Mouse (Mus musculus) E14TG2a.4 (cell line): ENCODE measurements around the gene Rtn2.

Experiments
- H3K27me3 ChIP-seq: 2 replicates; pipeline ENCODE4 v1.6.1; 2014; ENCODE audit warnings: low read length, control low read depth; ENCODE audit not compliant: insufficient read depth
- H3K36me3 ChIP-seq: 2 replicates; pipeline ENCODE4 v1.6.1; 2014; ENCODE audit warnings: low read length, control low read depth; ENCODE audit not compliant: insufficient read depth
- H3K4me1 ChIP-seq: replicated peaks from 2 replicates; pipeline ENCODE4 v1.6.1; 2014; ENCODE audit warnings: low read depth, low read length, control low read depth
- H3K4me3 ChIP-seq: replicated peaks from 2 replicates; pipeline ENCODE4 v1.5.1; 2014; ENCODE audit warnings: mild to moderate bottlenecking, low read length
- H3K9me3 ChIP-seq: 2 replicates; pipeline ENCODE4 v1.6.1; 2014; ENCODE audit warnings: low read length, control low read depth
- CTCF ChIP-seq: conservative IDR thresholded peaks from 2 replicates; pipeline ENCODE4 v1.5.1; 2014; ENCODE audit warnings: low read length
- NANOG ChIP-seq: IDR thresholded peaks from 2 replicates; pipeline ENCODE4 v1.6.1; 2014; ENCODE audit warnings: borderline replicate concordance, low read length, mixed read lengths
- POU5F1 ChIP-seq: IDR thresholded peaks from 2 replicates; pipeline ENCODE4 v1.6.1; 2014; ENCODE audit warnings: low read length, borderline replicate concordance

The Rtn2 gene

DNA sequence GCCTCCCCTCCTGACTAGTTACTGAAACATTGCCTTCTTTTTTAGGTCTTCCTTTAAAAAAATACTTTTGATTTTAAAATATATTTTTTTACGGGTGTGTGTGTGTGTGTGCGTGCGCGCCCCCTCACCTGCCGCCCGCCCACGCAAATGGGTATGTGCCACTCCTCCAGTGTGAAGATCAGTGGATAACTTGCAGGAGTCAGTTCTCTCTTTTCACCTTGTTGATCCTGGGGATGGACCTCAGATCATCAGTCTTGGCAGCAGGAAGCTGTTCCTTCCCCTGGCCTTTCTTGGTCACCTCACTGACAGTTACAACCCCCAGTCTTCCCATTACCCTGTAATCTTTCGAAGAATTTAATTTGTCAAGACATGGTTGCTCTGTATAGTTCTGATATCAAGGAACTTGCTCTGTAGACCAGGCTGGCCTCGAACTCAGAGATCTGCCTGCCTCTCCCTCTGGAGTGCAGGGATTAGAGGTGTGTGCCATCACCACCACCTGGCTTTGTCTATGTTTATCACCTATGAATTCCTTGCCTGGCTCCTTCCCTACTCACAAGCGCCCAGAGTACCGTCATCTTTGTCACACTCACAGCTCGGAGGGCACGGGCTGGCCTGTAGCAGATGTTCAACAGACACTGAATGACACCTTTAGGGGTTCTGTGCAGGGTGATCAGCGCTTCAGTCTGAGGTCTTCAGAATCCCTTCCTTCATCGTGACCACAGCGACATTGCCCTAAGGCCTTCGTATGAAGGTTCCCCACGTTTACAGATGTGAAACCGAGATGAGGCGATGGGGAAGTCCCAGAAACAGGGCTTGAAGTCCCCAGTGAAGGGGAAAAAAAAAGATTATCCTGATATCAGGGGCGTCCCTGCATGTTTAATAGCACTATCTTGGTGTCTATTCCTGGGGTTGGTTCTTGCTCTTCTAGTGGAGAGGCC lies 43.1 kb downstream of the Rtn2 start:
- no peak for TF ChIP-seq POU5F1
- no peak for TF ChIP-seq CTCF
- TF ChIP-seq NANOG = no peak
- H3K4me1 ChIP-seq = peaks cover 32% of the 10 kb centered on the region
- H3K9me3 ChIP-seq = no peaks in the 10 kb centered on the region
- H3K36me3 ChIP-seq = no peaks in the 10 kb centered on the region
- H3K4me3 ChIP-seq = no peak overlapping the region
- H3K27me3 ChIP-seq = peaks cover 32% of the 10 kb centered on the region

DNA sequence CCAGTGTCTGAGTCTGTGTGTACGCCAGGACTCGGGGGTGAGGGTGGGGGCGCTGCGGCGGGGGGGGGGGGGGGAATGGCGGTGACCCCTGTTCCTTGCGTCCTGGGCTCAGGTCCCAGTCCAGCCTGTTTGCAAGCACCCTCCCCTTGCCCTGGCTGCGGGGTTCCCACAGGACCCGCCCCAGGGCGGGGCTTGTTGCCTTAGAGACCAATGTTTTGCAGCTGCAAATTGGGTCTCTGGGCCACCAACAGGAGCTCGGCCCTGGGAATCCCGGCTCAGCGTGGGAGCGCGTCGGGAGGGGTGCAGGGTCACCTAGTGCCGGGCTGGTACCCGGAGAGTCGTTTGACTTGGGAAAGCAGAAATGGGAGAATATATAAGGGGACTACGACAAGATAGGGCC lies 43.9 kb downstream of the Rtn2 start:
- Histone ChIP-seq H3K27me3 (peaks cover 27% of the 10 kb centered on the region), H3K36me3 (no peaks in the 10 kb centered on the region), H3K4me1 (peaks cover 32% of the 10 kb centered on the region), H3K4me3 (peak overlapping the region; percentile 61), H3K9me3 (no peaks in the 10 kb centered on the region)
- TF ChIP-seq CTCF (no peak), POU5F1 (no peak), NANOG (no peak)

DNA sequence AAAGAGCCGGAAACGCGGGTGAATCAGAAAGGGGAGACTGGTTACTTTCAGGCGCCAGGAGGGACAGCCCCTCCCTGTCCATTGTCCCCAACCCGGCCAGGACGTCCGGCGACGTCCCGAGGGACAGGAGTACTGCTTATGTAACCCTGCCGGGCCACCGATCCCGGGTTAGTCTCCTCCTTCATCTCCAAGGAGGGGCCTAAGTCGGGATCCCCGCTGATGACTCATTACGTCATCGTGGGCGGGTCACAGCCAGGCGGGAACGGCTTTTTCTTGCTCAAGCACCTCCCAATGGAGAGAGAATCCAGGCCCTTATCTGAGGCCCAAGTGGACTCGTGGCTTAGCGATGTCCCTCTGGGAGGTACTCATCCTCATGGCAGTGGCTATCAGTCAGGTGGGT lies 44.7 kb downstream of the Rtn2 start:
- TF ChIP-seq POU5F1 (no peak), NANOG (no peak), CTCF (no peak)
- no peaks in the 10 kb centered on the region for H3K9me3 ChIP-seq
- no peaks in the 10 kb centered on the region for H3K36me3 ChIP-seq
- H3K27me3 ChIP-seq = peaks cover 27% of the 10 kb centered on the region
- H3K4me1 ChIP-seq = peaks cover 30% of the 10 kb centered on the region
- peak overlapping the region; percentile 61 for H3K4me3 ChIP-seq

DNA sequence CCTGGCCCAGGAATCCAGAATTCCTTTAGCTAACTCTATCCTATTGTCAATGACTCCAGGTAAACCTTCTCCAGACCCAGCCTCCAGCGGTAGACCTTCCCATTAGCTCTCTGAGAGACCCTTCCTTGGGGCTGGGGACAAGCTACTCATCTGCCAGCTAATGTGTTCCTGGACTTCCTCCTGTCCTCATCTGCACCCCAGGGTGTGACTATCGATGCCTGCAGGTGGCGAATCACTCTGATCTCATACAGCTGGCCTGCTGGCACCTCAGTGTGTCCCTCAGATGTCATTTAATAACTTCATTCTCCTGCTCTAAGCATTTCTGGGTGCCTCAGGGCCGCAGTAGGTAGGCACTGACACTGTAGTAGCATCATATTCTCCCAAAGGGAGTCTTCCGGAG lies 45.4 kb downstream of the Rtn2 start:
- peaks cover 34% of the 10 kb centered on the region for H3K4me1 ChIP-seq
- no peaks in the 10 kb centered on the region for H3K9me3 ChIP-seq
- H3K4me3 ChIP-seq = peak overlapping the region; percentile 61; the same call in 1 of the 2 replicates
- TF ChIP-seq NANOG = no peak
- no peak for TF ChIP-seq CTCF
- TF ChIP-seq POU5F1 = no peak
- peaks cover 28% of the 10 kb centered on the region for H3K27me3 ChIP-seq
- no peaks in the 10 kb centered on the region for H3K36me3 ChIP-seq

DNA sequence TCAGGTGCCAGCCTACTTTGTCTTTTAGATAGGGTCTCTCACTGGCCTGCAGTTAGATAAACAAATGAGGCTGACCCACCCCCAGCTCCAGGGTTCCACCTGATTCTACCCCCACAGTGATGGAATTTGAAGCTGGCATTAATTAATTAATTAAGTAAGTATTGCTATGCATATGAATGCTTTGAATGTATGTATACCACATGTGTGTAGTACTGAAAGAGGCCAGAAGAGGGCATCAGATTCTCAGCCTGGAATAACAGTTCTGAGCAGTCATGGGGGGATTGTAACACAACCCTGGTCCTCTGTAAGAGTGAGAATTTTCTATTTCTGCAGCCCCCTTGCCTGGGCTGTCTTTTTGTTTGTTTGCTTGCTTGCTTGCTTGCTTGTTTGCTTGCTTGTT lies 46.0 kb downstream of the Rtn2 start:
- peaks cover 32% of the 10 kb centered on the region for H3K27me3 ChIP-seq
- TF ChIP-seq POU5F1 (peak; percentile 93), CTCF (peak; percentile 69), NANOG (no peak)
- peaks cover 36% of the 10 kb centered on the region for H3K4me1 ChIP-seq
- no peak overlapping the region for H3K4me3 ChIP-seq
- no peaks in the 10 kb centered on the region for H3K9me3 ChIP-seq
- no peaks in the 10 kb centered on the region for H3K36me3 ChIP-seq

DNA sequence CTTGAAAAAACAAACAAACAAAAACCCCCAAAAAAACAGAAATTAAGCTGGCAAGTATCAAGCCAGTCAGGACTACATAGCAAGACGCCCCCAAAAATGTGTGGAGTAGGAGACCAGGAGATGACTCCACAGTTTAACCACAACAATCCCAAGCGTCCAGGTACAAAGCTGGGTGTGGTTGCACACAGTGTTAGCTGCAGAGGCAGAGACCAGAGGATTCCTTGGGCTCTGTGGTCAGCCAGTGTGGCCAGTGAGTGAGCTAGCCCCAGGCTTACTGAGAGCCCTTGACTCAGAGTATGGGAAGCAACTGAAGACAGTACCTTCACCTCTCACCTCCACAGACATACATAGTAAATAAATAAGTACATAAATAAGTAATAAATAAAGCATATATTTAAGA lies 49.5 kb downstream of the Rtn2 start:
- Histone ChIP-seq H3K4me3 (no peak overlapping the region), H3K4me1 (peaks cover 24% of the 10 kb centered on the region), H3K9me3 (no peaks in the 10 kb centered on the region), H3K27me3 (peaks cover 36% of the 10 kb centered on the region), H3K36me3 (no peaks in the 10 kb centered on the region)
- TF ChIP-seq CTCF = no peak
- TF ChIP-seq POU5F1 = no peak
- TF ChIP-seq NANOG = no peak

DNA sequence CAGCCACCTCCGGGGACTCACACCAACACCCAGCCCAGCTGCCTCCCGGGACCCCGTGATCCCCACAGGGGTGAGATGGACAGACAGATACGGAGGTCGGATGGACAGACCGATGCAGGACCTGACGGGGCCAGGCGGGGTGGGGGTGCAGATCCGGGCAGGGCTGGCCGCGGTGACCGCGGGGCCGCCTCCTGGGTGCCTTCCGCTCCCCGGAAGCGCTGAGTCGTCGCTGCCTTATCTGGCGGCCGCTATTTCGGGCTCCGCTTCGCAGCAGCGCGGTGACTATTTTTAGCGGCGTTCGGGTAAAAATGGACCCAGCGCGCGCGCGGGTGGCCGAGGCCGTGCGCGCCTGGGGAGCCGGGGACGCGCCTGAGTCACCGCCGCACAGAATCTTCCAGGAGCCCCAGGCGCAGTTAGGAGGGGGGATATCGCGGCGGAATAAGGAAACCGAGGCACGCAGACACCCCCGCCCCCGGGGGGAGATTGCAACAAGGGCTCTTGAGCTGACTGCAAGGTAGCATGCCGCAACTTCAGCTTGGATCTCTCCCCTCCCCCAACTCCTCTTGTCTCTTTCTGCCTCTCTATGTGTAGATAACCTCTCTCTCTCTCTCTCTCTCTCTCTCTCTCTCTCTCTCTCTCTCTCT lies 50.4 kb downstream of the Rtn2 start:
- H3K9me3 ChIP-seq = no peaks in the 10 kb centered on the region
- peak overlapping the region; percentile 83 for H3K4me3 ChIP-seq
- TF ChIP-seq CTCF = no peak
- no peak for TF ChIP-seq POU5F1
- TF ChIP-seq NANOG = no peak
- peaks cover 21% of the 10 kb centered on the region for H3K4me1 ChIP-seq
- H3K27me3 ChIP-seq = peaks cover 28% of the 10 kb centered on the region
- no peaks in the 10 kb centered on the region for H3K36me3 ChIP-seq

DNA sequence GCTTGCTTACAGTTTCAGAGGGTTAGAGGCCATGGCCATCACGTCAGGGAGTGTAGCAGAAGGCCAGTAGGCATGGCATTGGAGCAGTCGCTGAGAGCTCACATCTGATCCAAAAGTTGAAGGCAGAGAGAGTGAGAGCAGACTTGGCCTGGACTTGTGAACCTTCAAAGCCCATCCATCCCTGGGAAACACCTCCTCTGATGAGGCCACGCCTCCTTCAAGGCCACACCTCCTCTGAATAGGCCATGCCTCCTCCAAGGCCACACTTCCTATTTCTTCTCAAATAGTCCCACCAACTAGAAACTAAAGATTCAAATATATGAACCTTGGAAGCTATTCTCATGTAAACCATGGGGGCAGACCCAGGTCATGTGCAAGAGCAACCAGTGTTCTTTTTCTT lies 53.2 kb downstream of the Rtn2 start:
- no peaks in the 10 kb centered on the region for H3K9me3 ChIP-seq
- H3K4me3 ChIP-seq = no peak overlapping the region
- peaks cover 27% of the 10 kb centered on the region for H3K27me3 ChIP-seq
- no peak for TF ChIP-seq CTCF
- TF ChIP-seq POU5F1 = no peak
- TF ChIP-seq NANOG = no peak
- H3K4me1 ChIP-seq = peaks cover 23% of the 10 kb centered on the region
- H3K36me3 ChIP-seq = no peaks in the 10 kb centered on the region

DNA sequence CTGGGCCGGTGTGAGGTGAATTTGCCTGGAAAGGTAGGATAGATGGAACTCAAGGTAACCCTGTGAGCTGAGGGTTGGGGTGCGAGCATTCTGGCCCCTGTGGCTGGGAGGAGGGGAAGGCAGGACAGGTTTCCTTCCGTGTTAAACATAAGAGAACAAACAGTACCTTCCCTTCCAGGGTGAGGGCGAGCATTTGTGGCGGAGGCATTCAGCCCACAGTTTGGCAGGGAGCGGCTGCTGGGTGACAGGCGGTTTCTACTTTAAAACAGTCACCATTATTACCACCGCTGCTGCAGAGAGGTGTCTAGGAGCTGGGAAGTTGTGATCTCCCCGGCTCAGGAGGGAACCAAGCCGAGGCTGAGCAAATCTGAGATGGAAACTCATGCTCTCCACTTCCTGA lies 54.7 kb downstream of the Rtn2 start:
- peaks cover 32% of the 10 kb centered on the region for H3K27me3 ChIP-seq
- H3K36me3 ChIP-seq = no peaks in the 10 kb centered on the region
- peaks cover 34% of the 10 kb centered on the region for H3K4me1 ChIP-seq
- H3K9me3 ChIP-seq = no peaks in the 10 kb centered on the region
- TF ChIP-seq CTCF (no peak), NANOG (no peak), POU5F1 (no peak)
- H3K4me3 ChIP-seq = no peak overlapping the region
